Mouse (Mus musculus) heart, embryonic 12.5 days (tissue): ENCODE results near the gene Pkp3. TPM values are rescaled to one million over a fixed set of nuclear protein-coding genes. Genes with fewer than 3 reads are reported as not detected.

Source experiments
- ATAC-seq: fragments of 200-750 bp; cut with Nextera tagmentation; 2 replicates; pipeline ENCODE4 v1.8.0; 2017; ENCODE audit warnings: moderate TSS enrichment, moderate library complexity; ENCODE audit not compliant: insufficient number of reproducible peaks, low FRiP score
- H3K27ac ChIP-seq: fragments of 300-500 bp; sonication (generic); 2 replicates; pipeline ENCODE4 v1.5.1; 2016; ENCODE audit warnings: mild to moderate bottlenecking, moderate library complexity; ENCODE audit not compliant: poor library complexity, severe bottlenecking
- H3K27me3 ChIP-seq: fragments of 300-500 bp; sonication (generic); replicated peaks from 2 replicates; pipeline ENCODE4 v1.6.1; 2016; ENCODE audit warnings: mild to moderate bottlenecking, moderate library complexity
- H3K36me3 ChIP-seq: fragments of 300-500 bp; sonication (generic); 2 replicates; pipeline ENCODE4 v1.6.1; 2016; ENCODE audit warnings: mild to moderate bottlenecking, moderate library complexity
- H3K4me1 ChIP-seq: fragments of 300-500 bp; sonication (generic); replicated peaks from 2 replicates; pipeline ENCODE4 v1.6.1; 2016; ENCODE audit warnings: mild to moderate bottlenecking
- H3K4me2 ChIP-seq: fragments of 300-500 bp; sonication (generic); 2 replicates; pipeline ENCODE4 v1.6.1; 2016; ENCODE audit warnings: mild to moderate bottlenecking, moderate library complexity
- H3K4me3 ChIP-seq: fragments of 300-500 bp; sonication (generic); 2 replicates; pipeline ENCODE4 v1.5.1; 2016; ENCODE audit warnings: mild to moderate bottlenecking
- H3K9ac ChIP-seq: fragments of 300-500 bp; sonication (generic); 2 replicates; pipeline ENCODE4 v1.6.1; 2016; ENCODE audit warnings: mild to moderate bottlenecking, moderate library complexity
- H3K9me3 ChIP-seq: fragments of 300-500 bp; sonication (generic); replicated peaks from 2 replicates; pipeline ENCODE4 v1.6.1; 2016; ENCODE audit warnings: mild to moderate bottlenecking, moderate library complexity
- WGBS: fragments of 180-500 bp; shearing (Covaris S2); methylation state at CpG from one replicate; pipeline ENCODE4 v1.1.7; 2016; 5-methylcytosine and 5-hydroxymethylcytosine counted together
- polyA plus RNA-seq: library from polyadenylated mRNA; unstranded; fragments of >200 nt; fragmentation: Nextera tagmentation; extraction: Ambion mirVana; gene quantifications from 2 replicates; pipeline ENCODE4 v1.2.1, GENCODE M21; 2016

The Pkp3 gene
- polyA plus RNA-seq, 1 experiment from 2014 or later = 0.50 TPM

- H3K27ac ChIP-seq = peak overlapping the region; percentile 76
- H3K27me3 ChIP-seq = peaks cover 13% of the 10 kb centered on the region; the same call in 1 of the 2 replicates
- H3K4me1 ChIP-seq = peaks cover 19% of the 10 kb centered on the region
- 58% methylated on average over 6 of the region's 6 CpGs for WGBS
- no peaks in the 10 kb centered on the region for H3K36me3 ChIP-seq
- H3K4me3 ChIP-seq = no peak overlapping the region
- ATAC-seq = peak; percentile 12; the same call in 1 of the 2 replicates
- no peaks in the 10 kb centered on the region; the same call in 1 of the 2 replicates for H3K9me3 ChIP-seq
- H3K9ac ChIP-seq = peak overlapping the region; percentile 63; the same call in 1 of the 2 replicates
- peak overlapping the region; percentile 95 for H3K4me2 ChIP-seq
Measured at GRCm38 (mm10) chr7:141046931-141047580, 31.0 kb upstream of the Pkp3 start.

DNA sequence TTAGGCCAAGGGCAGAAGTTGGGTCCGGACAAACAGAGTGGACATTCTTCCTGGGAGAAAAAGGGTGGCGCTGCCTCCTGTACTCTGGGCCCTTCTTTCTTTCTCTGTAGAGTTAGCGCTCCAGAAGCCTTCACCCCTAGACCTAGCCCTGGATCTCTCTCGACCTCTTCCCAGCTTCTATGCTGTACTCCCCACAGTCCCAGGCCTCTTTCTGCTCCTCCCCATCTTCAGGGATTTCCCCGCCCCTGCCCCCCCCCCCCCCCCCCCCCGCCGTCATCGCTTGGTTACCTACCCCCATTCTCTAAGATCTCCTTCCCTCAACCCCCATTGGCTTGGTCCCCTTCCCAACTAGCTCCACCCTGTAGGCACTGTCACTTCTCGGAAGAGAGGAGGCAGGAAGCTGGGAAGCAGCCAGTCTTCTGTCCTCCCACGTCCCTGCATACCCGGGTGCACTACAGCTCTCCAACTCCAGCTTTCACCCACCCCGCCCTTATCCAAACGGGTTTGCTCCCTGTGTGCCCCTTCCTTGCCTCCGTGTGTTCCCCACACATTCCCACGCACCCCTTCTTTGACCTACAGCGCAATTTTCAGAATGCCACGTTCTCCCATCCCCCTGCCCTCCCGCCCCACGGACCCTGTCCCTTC lies 30.3 kb upstream of the Pkp3 start:
- H3K9ac ChIP-seq = peak overlapping the region; percentile 63
- peak overlapping the region; percentile 47 for H3K4me3 ChIP-seq
- peaks cover 19% of the 10 kb centered on the region for H3K4me1 ChIP-seq
- WGBS = 4% methylated on average over 16 of the region's 19 CpGs
- peaks cover 13% of the 10 kb centered on the region; the same call in 1 of the 2 replicates for H3K27me3 ChIP-seq
- peak overlapping the region; percentile 95 for H3K4me2 ChIP-seq
- H3K9me3 ChIP-seq = no peaks in the 10 kb centered on the region; the same call in 1 of the 2 replicates
- no peaks in the 10 kb centered on the region for H3K36me3 ChIP-seq
- H3K27ac ChIP-seq = peak overlapping the region; percentile 76
- ATAC-seq = peak; percentile 82

GRCm38 (mm10) chr7:141048226-141049218 lies 29.5 kb upstream of the Pkp3 start:
- 10% methylated on average over 21 of the region's 21 CpGs for WGBS
- Histone ChIP-seq H3K9me3 (no peaks in the 10 kb centered on the region; the same call in 1 of the 2 replicates), H3K4me1 (peaks cover 19% of the 10 kb centered on the region), H3K27ac (peak overlapping the region; percentile 76), H3K4me2 (peak overlapping the region; percentile 95), H3K9ac (peak overlapping the region; percentile 63), H3K36me3 (no peaks in the 10 kb centered on the region), H3K4me3 (peak overlapping the region; percentile 47), H3K27me3 (peaks cover 13% of the 10 kb centered on the region; the same call in 1 of the 2 replicates)
- ATAC-seq = peak; percentile 87

DNA sequence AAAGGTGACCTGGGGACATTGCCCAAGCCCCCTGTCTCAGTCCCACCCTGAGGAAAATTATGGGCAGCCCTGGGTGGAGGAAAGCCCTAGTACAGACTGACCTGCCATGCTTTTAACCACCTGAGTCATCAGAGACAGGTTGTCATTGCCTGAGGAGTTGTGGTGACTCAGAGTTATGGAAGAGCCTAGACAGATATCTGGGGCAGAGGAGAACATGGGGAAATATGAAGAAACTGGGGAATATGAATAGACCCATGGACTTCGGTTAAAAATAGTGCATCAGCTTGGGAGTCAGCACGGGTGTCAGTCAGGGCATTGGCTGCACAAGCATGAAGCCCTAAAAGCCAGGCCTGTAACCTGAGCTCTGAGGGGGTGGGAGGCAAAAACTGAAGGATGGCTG lies 28.7 kb upstream of the Pkp3 start:
- H3K36me3 ChIP-seq = no peaks in the 10 kb centered on the region
- WGBS = 67% methylated on average over 2 of the region's 2 CpGs
- H3K4me2 ChIP-seq = no peak overlapping the region
- H3K4me1 ChIP-seq = peaks cover 19% of the 10 kb centered on the region
- no peak for ATAC-seq
- H3K27ac ChIP-seq = no peak overlapping the region
- H3K27me3 ChIP-seq = peaks cover 19% of the 10 kb centered on the region; the same call in 1 of the 2 replicates
- H3K9ac ChIP-seq = no peak overlapping the region
- no peak overlapping the region for H3K4me3 ChIP-seq
- H3K9me3 ChIP-seq = no peaks in the 10 kb centered on the region; the same call in 1 of the 2 replicates

- no peak overlapping the region for H3K4me3 ChIP-seq
- H3K9me3 ChIP-seq = no peaks in the 10 kb centered on the region; the same call in 1 of the 2 replicates
- ATAC-seq = no peak
- H3K4me2 ChIP-seq = no peak overlapping the region
- WGBS = 45% methylated on average over 17 of the region's 17 CpGs
- H3K9ac ChIP-seq = no peak overlapping the region
- H3K4me1 ChIP-seq = peaks cover 19% of the 10 kb centered on the region
- no peak overlapping the region for H3K27ac ChIP-seq
- H3K36me3 ChIP-seq = no peaks in the 10 kb centered on the region
- H3K27me3 ChIP-seq = peaks cover 31% of the 10 kb centered on the region; the same call in 1 of the 2 replicates
Measured at GRCm38 (mm10) chr7:141051060-141051685, 26.8 kb upstream of the Pkp3 start.

DNA sequence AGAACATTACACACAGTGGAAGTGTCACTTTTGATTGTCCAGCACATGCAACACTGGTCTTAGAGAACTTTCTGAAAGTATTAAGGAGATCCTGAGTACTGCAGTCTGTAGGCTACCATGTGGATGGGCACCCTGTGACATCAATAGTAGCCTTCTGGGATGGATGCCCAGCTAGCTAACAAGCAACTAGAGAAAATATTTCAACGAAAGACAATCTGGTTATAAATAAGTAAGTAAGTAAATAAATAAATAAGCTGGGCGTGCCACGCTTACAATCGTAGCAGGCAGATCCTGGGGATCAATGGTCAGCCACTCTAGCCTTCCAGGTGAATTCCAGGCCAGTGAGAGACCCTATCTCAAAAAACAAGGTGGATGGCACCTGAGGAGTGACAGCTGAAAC lies 26.0 kb upstream of the Pkp3 start:
- Histone ChIP-seq H3K9ac (no peak overlapping the region), H3K4me2 (no peak overlapping the region), H3K36me3 (no peaks in the 10 kb centered on the region), H3K4me1 (peaks cover 16% of the 10 kb centered on the region), H3K4me3 (no peak overlapping the region), H3K9me3 (no peaks in the 10 kb centered on the region; the same call in 1 of the 2 replicates), H3K27ac (no peak overlapping the region), H3K27me3 (peaks cover 28% of the 10 kb centered on the region; the same call in 1 of the 2 replicates)
- no peak for ATAC-seq
- 86% methylated on average over 4 of the region's 4 CpGs for WGBS

- peaks cover 30% of the 10 kb centered on the region; the same call in 1 of the 2 replicates for H3K27me3 ChIP-seq
- no peaks in the 10 kb centered on the region for H3K36me3 ChIP-seq
- no peak overlapping the region for H3K4me3 ChIP-seq
- H3K9ac ChIP-seq = no peak overlapping the region
- H3K4me2 ChIP-seq = no peak overlapping the region
- H3K27ac ChIP-seq = no peak overlapping the region
- WGBS = 81% methylated on average over 2 of the region's 2 CpGs
- peaks cover 12% of the 10 kb centered on the region for H3K4me1 ChIP-seq
- H3K9me3 ChIP-seq = no peaks in the 10 kb centered on the region; the same call in 1 of the 2 replicates
- no peak for ATAC-seq
Measured at GRCm38 (mm10) chr7:141052421-141052820, 25.6 kb upstream of the Pkp3 start.

DNA sequence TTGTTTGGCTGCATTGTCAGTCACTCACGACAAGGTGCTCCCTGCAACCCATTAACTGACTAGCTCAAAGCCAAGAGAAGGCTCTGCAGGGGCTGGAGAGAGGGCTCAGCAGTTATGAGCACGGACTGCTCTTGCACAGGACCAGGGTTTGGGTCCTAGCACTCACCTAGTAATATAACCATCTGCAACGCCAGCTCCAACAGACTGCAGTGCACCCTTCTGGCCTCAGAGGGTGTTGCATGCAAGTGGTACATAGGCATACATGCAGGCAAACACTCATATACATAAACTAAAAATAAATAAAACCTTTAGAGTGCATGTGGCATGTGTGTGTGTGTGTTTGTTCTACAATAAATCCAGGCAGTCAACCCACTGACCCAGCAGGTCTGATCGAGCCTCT lies 22.2 kb upstream of the Pkp3 start:
- WGBS = 74% methylated on average over 4 of the region's 4 CpGs

GRCm38 (mm10) chr7:141056976-141057375 lies 21.0 kb upstream of the Pkp3 start:
- 0 out of 2 replicates have a peak, but pooled peaks cover 8% of the 10 kb centered on the region for H3K4me1 ChIP-seq
- H3K9me3 ChIP-seq = no peaks in the 10 kb centered on the region
- H3K9ac ChIP-seq = no peak overlapping the region
- 82% methylated on average over 6 of the region's 6 CpGs for WGBS
- no peak overlapping the region for H3K4me2 ChIP-seq
- no peaks in the 10 kb centered on the region for H3K36me3 ChIP-seq
- H3K27ac ChIP-seq = no peak overlapping the region
- H3K4me3 ChIP-seq = no peak overlapping the region
- ATAC-seq = no peak
- H3K27me3 ChIP-seq = peaks cover 70% of the 10 kb centered on the region

More for the DNA sequence above, 22.2 kb upstream of the Pkp3 start:
- Histone ChIP-seq H3K9me3 (no peaks in the 10 kb centered on the region), H3K9ac (no peak overlapping the region), H3K27ac (no peak overlapping the region), H3K27me3 (peaks cover 62% of the 10 kb centered on the region), H3K4me2 (no peak overlapping the region), H3K36me3 (no peaks in the 10 kb centered on the region), H3K4me3 (no peak overlapping the region), H3K4me1 (0 out of 2 replicates have a peak, but pooled peaks cover 3% of the 10 kb centered on the region)
- ATAC-seq = no peak

- Histone ChIP-seq H3K27ac (no peak overlapping the region), H3K4me2 (no peak overlapping the region), H3K36me3 (no peaks in the 10 kb centered on the region), H3K27me3 (peaks cover 75% of the 10 kb centered on the region), H3K4me1 (0 out of 2 replicates have a peak, but pooled peaks cover 8% of the 10 kb centered on the region), H3K9ac (no peak overlapping the region), H3K4me3 (no peak overlapping the region), H3K9me3 (no peaks in the 10 kb centered on the region)
- WGBS = 69% methylated on average over 1 of the region's 1 CpGs
- ATAC-seq = no peak
Measured at GRCm38 (mm10) chr7:141057541-141057940, 20.5 kb upstream of the Pkp3 start.
